Mouse (Mus musculus): ENCODE measurements around the gene Shf.

- TF ChIP-seq POLR2A (IDR thresholded peaks at IDR 0.05; ENCODE audit: insufficient read depth, low read depth, low read length) (no peak), CTCF (IDR thresholded peaks at IDR 0.05; ENCODE audit: insufficient read depth, low read depth, low read length) (no peak)
These were observed 59.3 kb downstream of the Shf start for GRCm38 (mm10) chr2:122309647-122310046.

Measured in olfactory bulb, adult 2 months (tissue).